ENCODE assay signal across 1 mouse cellular context in the genomic region with DNA sequence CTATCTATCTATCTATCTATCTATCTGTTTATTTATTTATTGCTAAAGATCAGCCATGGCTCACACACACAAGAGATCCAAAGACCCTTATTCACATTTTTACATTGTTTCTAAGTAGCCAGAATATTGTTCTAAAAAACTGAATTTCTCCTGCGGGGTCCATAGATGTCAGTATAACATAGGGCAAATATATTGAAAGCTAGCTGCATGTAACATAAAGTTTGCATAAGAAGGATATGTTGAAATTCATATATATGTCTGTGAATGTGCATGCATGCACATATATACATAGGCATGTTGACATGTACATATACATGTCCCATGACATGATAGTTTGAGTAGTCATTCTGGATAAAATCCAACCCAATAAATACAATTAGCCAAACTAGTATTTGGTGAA.
TF ChIP-seq lines count a peak whose summit lies in the region.

No protein-coding gene starts in this region.

TF ChIP-seq in MEL, 35 proteins besides CTCF, POLR2A, EP300 and RAD21:
- TF ChIP-seq ETS1 (IDR thresholded peaks at IDR 0.05; ENCODE audit: low read depth, low read length) (no peak), SMC3 (IDR thresholded peaks at IDR 0.05; ENCODE audit: low read depth, low read length) (peak; percentile 51), UBTF (IDR thresholded peaks at IDR 0.05; ENCODE audit: borderline replicate concordance, insufficient read depth, low read depth, low read length) (no peak), BHLHE40 (IDR thresholded peaks at IDR 0.05; ENCODE audit: borderline replicate concordance, low read depth, low read length) (no peak), GABPA (IDR thresholded peaks at IDR 0.05; ENCODE audit: low read depth, low read length) (no peak), USF2 (IDR thresholded peaks at IDR 0.05; ENCODE audit: borderline replicate concordance in 1 of 2, insufficient read depth in 1 of 2, low read depth in 1 of 2, low read length in 2 of 2) (no peak), TCF12 (IDR thresholded peaks at IDR 0.05; ENCODE audit: low read depth, low read length) (no peak), USF1 (IDR thresholded peaks at IDR 0.05; ENCODE audit: low read depth, low read length) (no peak), NRF1 (IDR thresholded peaks at IDR 0.05; ENCODE audit: insufficient read depth, low read depth, low read length, poor library complexity, severe bottlenecking) (no peak), JUND (IDR thresholded peaks at IDR 0.05; ENCODE audit: low read depth, low read length) (no peak), ZC3H11A (IDR thresholded peaks at IDR 0.05; ENCODE audit: low read depth, low read length) (peak; percentile 51; the same call in 1 of the 2 replicates)
